Mouse (Mus musculus) CD4-positive, CD25-positive, alpha-beta regulatory T cell, adult 4 months (primary cell): Measurements from ENCODE around the gene Krt6a. TPM values are rescaled to one million over a fixed set of nuclear protein-coding genes. Genes with fewer than 3 reads are reported as not detected.
"Not testable (repeated sequence)": the region's sequence is repeated elsewhere in the genome, so short reads cannot be mapped to it uniquely, and the experiment has no call there.

ENCODE experiments used
- ATAC-seq: one replicate; pipeline ENCODE4 v1.8.0; 2017
- polyA plus RNA-seq, 2 experiments: library from polyadenylated mRNA; unstranded; fragments of 100-300 nt; shearing (Covaris generic); gene quantifications; one replicate each; pipeline ENCODE4 v1.2.1; 2017

The Krt6a gene
- polyA plus RNA-seq = not detected

- no peak for ATAC-seq
Observed at GRCm38 (mm10) chr15:101694207-101694606, at the start of gene Krt6a. Krt6a (minus strand) TSS chr15:101694307.

GRCm38 (mm10) chr15:101742711-101743110 lies 48.6 kb upstream of the Krt6a start, which contains the start of gene Krt71:
Krt71 (minus strand) TSS chr15:101743109.
- ATAC-seq = no peak

GRCm38 (mm10) chr15:101737786-101738185 lies 43.7 kb upstream of the Krt6a start:
- no peak for ATAC-seq

GRCm38 (mm10) chr15:101730653-101731052 lies 36.5 kb upstream of the Krt6a start:
- ATAC-seq = no peak

GRCm38 (mm10) chr15:101724686-101725085 lies 30.6 kb upstream of the Krt6a start:
- no peak for ATAC-seq

GRCm38 (mm10) chr15:101715831-101716230 lies 21.7 kb upstream of the Krt6a start:
- ATAC-seq = no peak

- no peak for ATAC-seq
Observed at GRCm38 (mm10) chr15:101714356-101714755, 20.2 kb upstream of the Krt6a start.

- ATAC-seq = no peak
Observed at GRCm38 (mm10) chr15:101713731-101714130, 19.6 kb upstream of the Krt6a start.

- no peak for ATAC-seq
Observed at GRCm38 (mm10) chr15:101712720-101713119, 18.6 kb upstream of the Krt6a start, which contains the start of gene Krt5. Krt5 (minus strand) TSS chr15:101712898.

- ATAC-seq = no peak
Observed at GRCm38 (mm10) chr15:101708683-101709082, 14.6 kb upstream of the Krt6a start.

GRCm38 (mm10) chr15:101707454-101707853 lies 13.3 kb upstream of the Krt6a start:
- ATAC-seq = no peak

GRCm38 (mm10) chr15:101704066-101704465 lies 10.0 kb upstream of the Krt6a start:
- no peak for ATAC-seq

GRCm38 (mm10) chr15:101702380-101702779 lies 8.3 kb upstream of the Krt6a start:
- ATAC-seq = no peak

- ATAC-seq = no peak
Observed at GRCm38 (mm10) chr15:101699866-101700265, 5.8 kb upstream of the Krt6a start.

GRCm38 (mm10) chr15:101699192-101699591 lies 5.1 kb upstream of the Krt6a start:
- ATAC-seq = no peak

GRCm38 (mm10) chr15:101697326-101698188 lies 3.5 kb upstream of the Krt6a start:
- ATAC-seq = no peak

GRCm38 (mm10) chr15:101690460-101690859 lies 3.6 kb downstream of the Krt6a start:
- not testable (repeated sequence) for ATAC-seq

GRCm38 (mm10) chr15:101688161-101688560 lies 5.9 kb downstream of the Krt6a start:
- no peak for ATAC-seq

- no peak for ATAC-seq
Observed at GRCm38 (mm10) chr15:101680187-101680586, 13.9 kb downstream of the Krt6a start, which contains the start of gene Krt6b. Krt6b (minus strand) TSS chr15:101680287.

- ATAC-seq = no peak
Observed at GRCm38 (mm10) chr15:101675978-101676377, 18.1 kb downstream of the Krt6a start.

- no peak for ATAC-seq
Observed at GRCm38 (mm10) chr15:101652736-101653265, 41.3 kb downstream of the Krt6a start.

GRCm38 (mm10) chr15:101647280-101647679 lies 46.8 kb downstream of the Krt6a start, which contains the start of gene Gm5478:
Gm5478 (minus strand) TSS chr15:101647380.
- ATAC-seq = no peak
